Mouse (Mus musculus) small intestine, adult 2 months (tissue): ENCODE data around the gene Prr5l. TPM values are rescaled to one million over a fixed set of nuclear protein-coding genes. Genes with fewer than 3 reads are reported as not detected.

ENCODE experiments used
- H3K27ac ChIP-seq: fragments of 200-500 bp; 2 replicates; pipeline ENCODE4 v1.5.1; 2012; ENCODE audit warnings: low read depth, low read length, control low read depth, inconsistent platforms; ENCODE audit not compliant: insufficient read depth
- H3K27me3 ChIP-seq: fragments of 200-500 bp; 2 replicates; pipeline ENCODE4 v1.6.1; 2012; ENCODE audit warnings: mild to moderate bottlenecking, moderate library complexity, low read length, inconsistent platforms; ENCODE audit not compliant: control insufficient read depth, insufficient read depth
- H3K36me3 ChIP-seq: fragments of 200-500 bp; 2 replicates; pipeline ENCODE4 v1.6.1; 2012; ENCODE audit warnings: mild to moderate bottlenecking, low read length, control low read depth, inconsistent platforms; ENCODE audit not compliant: control insufficient read depth, insufficient read depth
- H3K4me1 ChIP-seq: fragments of 200-500 bp; 2 replicates; pipeline ENCODE4 v1.6.1; 2012; ENCODE audit warnings: low read length, inconsistent platforms, mixed read lengths; ENCODE audit not compliant: control insufficient read depth, insufficient read depth, insufficient read length
- H3K4me3 ChIP-seq: fragments of 200-500 bp; 2 replicates; pipeline ENCODE4 v1.5.1; 2012; ENCODE audit warnings: low read depth, mild to moderate bottlenecking, control low read depth, inconsistent platforms, low read length, moderate library complexity
- CTCF ChIP-seq: fragments of 200-500 bp; IDR thresholded peaks from 2 replicates; pipeline ENCODE4 v1.5.1; 2012; ENCODE audit warnings: low read depth, mild to moderate bottlenecking, control low read depth, inconsistent platforms, low read length, moderate library complexity, mixed read lengths; ENCODE audit not compliant: insufficient replicate concordance, insufficient read length; ENCODE audit errors: extremely low read depth
- POLR2A ChIP-seq: fragments of 200-500 bp; IDR thresholded peaks from 2 replicates; pipeline ENCODE4 v1.6.1; 2012; ENCODE audit warnings: low read depth, mild to moderate bottlenecking, control low read depth, inconsistent platforms, low read length, moderate library complexity
- WGBS: fragments of 180-500 bp; shearing (Covaris S2); methylation state at CpG from one replicate; pipeline ENCODE4 v1.1.7; 2018; 5-methylcytosine and 5-hydroxymethylcytosine counted together
- polyA plus RNA-seq: library from polyadenylated mRNA; depleted of rRNA; stranded (reverse); fragments of >200 nt; gene quantifications from 2 replicates; pipeline ENCODE4 v1.2.3, GENCODE M21; 2012; rRNA removed

Prr5l gene
- 0.98 and 3.9 TPM in 2 replicates for polyA plus RNA-seq

GRCm38 (mm10) chr2:101882998-101883397, at the start of gene Prr5l:
Gene Prr5l, minus strand, starts transcription at chr2:101883027.
- no peak within 1 kb of the TSS for H3K27ac ChIP-seq
- no peak within 1 kb of the TSS for H3K4me3 ChIP-seq
- no peaks in the 10 kb centered on the region for H3K27me3 ChIP-seq
- H3K36me3 ChIP-seq: no peaks in the 10 kb centered on the region
- TF ChIP-seq POLR2A (no peak), CTCF (no peak)
- peaks cover 2% of the 10 kb centered on the region; the same call in 1 of the 2 replicates for H3K4me1 ChIP-seq
- 48% methylated on average over 3 of the region's 3 CpGs for WGBS

- TF ChIP-seq POLR2A: no peak
- no peak for TF ChIP-seq CTCF
- no peak overlapping the region for H3K4me3 ChIP-seq
- no peak overlapping the region; the same call in 1 of the 2 replicates for H3K27ac ChIP-seq
- no peaks in the 10 kb centered on the region for H3K27me3 ChIP-seq
- WGBS: 37% methylated on average over 14 of the region's 14 CpGs
- no peaks in the 10 kb centered on the region for H3K36me3 ChIP-seq
- H3K4me1 ChIP-seq: 0 out of 2 replicates have a peak, but pooled peaks cover 3% of the 10 kb centered on the region
These were observed 49.5 kb upstream of the Prr5l start for GRCm38 (mm10) chr2:101932169-101932936.

- no peaks in the 10 kb centered on the region for H3K36me3 ChIP-seq
- H3K4me1 ChIP-seq: no peaks in the 10 kb centered on the region
- no peak overlapping the region for H3K27ac ChIP-seq
- H3K27me3 ChIP-seq: no peaks in the 10 kb centered on the region
- 89% methylated on average over 12 of the region's 12 CpGs for WGBS
- no peak for TF ChIP-seq POLR2A
- TF ChIP-seq CTCF: no peak
- no peak overlapping the region for H3K4me3 ChIP-seq
These were observed 42.9 kb upstream of the Prr5l start for GRCm38 (mm10) chr2:101925591-101926188.

GRCm38 (mm10) chr2:101925183-101925582, 42.4 kb upstream of the Prr5l start:
- H3K36me3 ChIP-seq: no peaks in the 10 kb centered on the region
- TF ChIP-seq CTCF (no peak), POLR2A (no peak)
- no peak overlapping the region for H3K4me3 ChIP-seq
- H3K27me3 ChIP-seq: no peaks in the 10 kb centered on the region
- H3K4me1 ChIP-seq: no peaks in the 10 kb centered on the region
- 79% methylated on average over 3 of the region's 3 CpGs for WGBS
- no peak overlapping the region for H3K27ac ChIP-seq

- WGBS: 32% methylated on average over 4 of the region's 4 CpGs
- Histone ChIP-seq H3K27ac (no peak overlapping the region), H3K4me3 (no peak overlapping the region), H3K27me3 (no peaks in the 10 kb centered on the region), H3K4me1 (no peaks in the 10 kb centered on the region), H3K36me3 (no peaks in the 10 kb centered on the region)
- TF ChIP-seq CTCF: no peak
- TF ChIP-seq POLR2A: no peak
These were observed 40.4 kb upstream of the Prr5l start for GRCm38 (mm10) chr2:101923181-101923580.

- Histone ChIP-seq H3K27me3 (no peaks in the 10 kb centered on the region), H3K4me3 (no peak overlapping the region), H3K27ac (no peak overlapping the region), H3K4me1 (no peaks in the 10 kb centered on the region), H3K36me3 (no peaks in the 10 kb centered on the region)
- 89% methylated on average over 4 of the region's 4 CpGs for WGBS
- TF ChIP-seq POLR2A (no peak), CTCF (no peak)
These were observed 39.5 kb upstream of the Prr5l start for GRCm38 (mm10) chr2:101922302-101922701.

GRCm38 (mm10) chr2:101920136-101920554, 37.3 kb upstream of the Prr5l start:
- Histone ChIP-seq H3K27me3 (no peaks in the 10 kb centered on the region), H3K27ac (no peak overlapping the region), H3K4me1 (no peaks in the 10 kb centered on the region), H3K36me3 (no peaks in the 10 kb centered on the region), H3K4me3 (no peak overlapping the region)
- no peak for TF ChIP-seq POLR2A
- TF ChIP-seq CTCF: no peak
- 68% methylated on average over 2 of the region's 2 CpGs for WGBS
